Mouse (Mus musculus) erythroblast, adult 5-6 weeks (primary cell): ENCODE data around the gene Anxa9. TPM values are rescaled to one million over a fixed set of nuclear protein-coding genes. Genes with fewer than 3 reads are reported as not detected.
A peak's percentile ranks its signal among the peaks of the same experiment; 100 is the strongest.

Experiments
- ATAC-seq: replicated peaks from 2 replicates; pipeline ENCODE4 v1.8.0; 2016; ENCODE audit warnings: moderate number of reproducible peaks, mild to moderate bottlenecking, moderate TSS enrichment, inconsistent platforms; ENCODE audit not compliant: poor library complexity, low FRiP score, severe bottlenecking
- total RNA-seq, 2 experiments: library from RNA; stranded (forward) in 1 of 2; stranded (reverse) in 1 of 2; fragments of 150-400 nt in 1 of 2; fragments of 200-764, 138-1000 nt in 1 of 2; gene quantifications; 2 replicates each; pipeline versions ENCODE4 v1.2.3 to v1.2.4; 2015 to 2017; ENCODE audit warnings: low replicate concordance in 2 of 2

Anxa9 gene
- total RNA-seq, 2 experiments from 2014 or later: 2.1 to 2.7 TPM

- ATAC-seq: no peak
These were observed 21.0 kb downstream of the Anxa9 start for GRCm38 (mm10) chr3:95286011-95286410.

GRCm38 (mm10) chr3:95285390-95285789 is 21.6 kb downstream of the Anxa9 start:
- no peak for ATAC-seq

GRCm38 (mm10) chr3:95284501-95285281 is 22.3 kb downstream of the Anxa9 start:
- ATAC-seq: no peak

- no peak for ATAC-seq
These were observed 22.9 kb downstream of the Anxa9 start for GRCm38 (mm10) chr3:95284062-95284461.

- no peak for ATAC-seq
These were observed 23.4 kb downstream of the Anxa9 start for GRCm38 (mm10) chr3:95283589-95283941.

GRCm38 (mm10) chr3:95282865-95283588 is 23.9 kb downstream of the Anxa9 start:
- peak; percentile 65 for ATAC-seq

- peak; percentile 47 for ATAC-seq
These were observed 24.6 kb downstream of the Anxa9 start for GRCm38 (mm10) chr3:95282381-95282864.

GRCm38 (mm10) chr3:95281216-95282126 is 25.5 kb downstream of the Anxa9 start, which contains the start of the genes Mindy1 and Prune1:
TSS of gene Mindy1 (plus strand) at chr3:95281345.
TSS of gene Prune1 (minus strand) at chr3:95282076.
- ATAC-seq: peak; percentile 82

- ATAC-seq: no peak
These were observed 26.2 kb downstream of the Anxa9 start for GRCm38 (mm10) chr3:95280747-95281146.

- no peak for ATAC-seq
These were observed 29.8 kb downstream of the Anxa9 start for GRCm38 (mm10) chr3:95277149-95277551.

- no peak for ATAC-seq
These were observed 30.5 kb downstream of the Anxa9 start for GRCm38 (mm10) chr3:95276428-95276934.

GRCm38 (mm10) chr3:95275161-95275560 is 31.8 kb downstream of the Anxa9 start:
- ATAC-seq: no peak

- ATAC-seq: no peak
These were observed 32.5 kb downstream of the Anxa9 start for GRCm38 (mm10) chr3:95274453-95274852.

GRCm38 (mm10) chr3:95273471-95273870 is 33.5 kb downstream of the Anxa9 start:
- no peak for ATAC-seq

- no peak for ATAC-seq
These were observed 36.1 kb downstream of the Anxa9 start for GRCm38 (mm10) chr3:95270766-95271364.

GRCm38 (mm10) chr3:95269789-95270188 is 37.2 kb downstream of the Anxa9 start:
- no peak for ATAC-seq

GRCm38 (mm10) chr3:95267855-95268254 is 39.1 kb downstream of the Anxa9 start:
- no peak for ATAC-seq

GRCm38 (mm10) chr3:95266052-95266451 is 40.9 kb downstream of the Anxa9 start:
- ATAC-seq: no peak

- ATAC-seq: no peak
These were observed 42.3 kb downstream of the Anxa9 start for GRCm38 (mm10) chr3:95264724-95265123.
